Mouse (Mus musculus): Measurements from ENCODE around the gene Hspa12a. TPM values are rescaled to one million over a fixed set of nuclear protein-coding genes. Genes with fewer than 3 reads are reported as not detected.
A peak's percentile ranks its signal among the peaks of the same experiment; 100 is the strongest.

Gene Hspa12a
- 50.6 and 57.9 TPM in 2 replicates for polyA plus RNA-seq (2015; fragmentation: Nextera tagmentation; extraction: Ambion mirVana)

- Histone ChIP-seq H3K36me3 (ENCODE audit: control insufficient read depth, insufficient read depth, low read length) (no peaks in the 10 kb centered on the region), H3K9me3 (replicated peaks; ENCODE audit: control insufficient read depth, low read length, poor library complexity, severe bottlenecking) (no peaks in the 10 kb centered on the region), H3K4me3 (ENCODE audit: low read depth, low read length) (peak within 1 kb of the TSS; percentile 77), H3K27me3 (ENCODE audit: control insufficient read depth, insufficient read depth, low read depth, low read length) (peaks cover 8% of the 10 kb centered on the region), H3K4me1 (ENCODE audit: control insufficient read depth, insufficient read depth, low read length) (peaks cover 12% of the 10 kb centered on the region), H3K27ac (ENCODE audit: low read length) (peak within 1 kb of the TSS; percentile 73), H3K9ac (ENCODE audit: low read depth, low read length) (peak within 1 kb of the TSS; percentile 83), H3K4me2 (ENCODE audit: low read length) (peak within 1 kb of the TSS; percentile 98)
- ATAC-seq = peak; percentile 98
- WGBS = under 1% methylated on average over 63 of the region's 65 CpGs
Observed at GRCm38 (mm10) chr19:58942841-58943828, at the start of gene Hspa12a, which contains the start of gene Eno4. Hspa12a (minus strand) TSS chr19:58943654. Eno4 (plus strand) TSS chr19:58943425.

GRCm38 (mm10) chr19:58981571-58981970, 38.1 kb upstream of the Hspa12a start:
- H3K27me3 ChIP-seq (ENCODE audit: control insufficient read depth, insufficient read depth, low read depth, low read length) = peaks cover 39% of the 10 kb centered on the region
- 17% methylated on average over 9 of the region's 9 CpGs for WGBS
- H3K4me2 ChIP-seq (ENCODE audit: low read length) = no peak overlapping the region

GRCm38 (mm10) chr19:58980056-58980440, 36.6 kb upstream of the Hspa12a start:
- no peaks in the 10 kb centered on the region for H3K9me3 ChIP-seq (replicated peaks; ENCODE audit: control insufficient read depth, low read length, poor library complexity, severe bottlenecking)
- H3K4me3 ChIP-seq (ENCODE audit: low read depth, low read length) = no peak overlapping the region
- peak overlapping the region; percentile 7 for H3K4me2 ChIP-seq (ENCODE audit: low read length)
- H3K36me3 ChIP-seq (ENCODE audit: control insufficient read depth, insufficient read depth, low read length) = 0 out of 2 replicates have a peak, but pooled peaks cover 2% of the 10 kb centered on the region
- no peak for ATAC-seq
- no peak overlapping the region for H3K27ac ChIP-seq (ENCODE audit: low read length)
- WGBS = 25% methylated on average over 5 of the region's 5 CpGs
- H3K27me3 ChIP-seq (ENCODE audit: control insufficient read depth, insufficient read depth, low read depth, low read length) = peaks cover 46% of the 10 kb centered on the region
- H3K4me1 ChIP-seq (ENCODE audit: control insufficient read depth, insufficient read depth, low read length) = peaks cover 16% of the 10 kb centered on the region
- H3K9ac ChIP-seq (ENCODE audit: low read depth, low read length) = no peak overlapping the region

More at GRCm38 (mm10) chr19:58981571-58981970, 38.1 kb upstream of the Hspa12a start:
- Histone ChIP-seq H3K4me1 (ENCODE audit: control insufficient read depth, insufficient read depth, low read length) (peaks cover 16% of the 10 kb centered on the region), H3K27ac (ENCODE audit: low read length) (no peak overlapping the region), H3K36me3 (ENCODE audit: control insufficient read depth, insufficient read depth, low read length) (peaks cover 3% of the 10 kb centered on the region; the same call in 1 of the 2 replicates), H3K9me3 (replicated peaks; ENCODE audit: control insufficient read depth, low read length, poor library complexity, severe bottlenecking) (no peaks in the 10 kb centered on the region), H3K4me3 (ENCODE audit: low read depth, low read length) (no peak overlapping the region), H3K9ac (ENCODE audit: low read depth, low read length) (no peak overlapping the region)
- no peak for ATAC-seq

GRCm38 (mm10) chr19:58979436-58980055, 36.1 kb upstream of the Hspa12a start:
- H3K9ac ChIP-seq (ENCODE audit: low read depth, low read length) = no peak overlapping the region
- no peak overlapping the region for H3K4me3 ChIP-seq (ENCODE audit: low read depth, low read length)
- ATAC-seq = no peak
- peaks cover 46% of the 10 kb centered on the region for H3K27me3 ChIP-seq (ENCODE audit: control insufficient read depth, insufficient read depth, low read depth, low read length)
- 0 out of 2 replicates have a peak, but pooled peaks cover 6% of the 10 kb centered on the region for H3K36me3 ChIP-seq (ENCODE audit: control insufficient read depth, insufficient read depth, low read length)
- H3K9me3 ChIP-seq (replicated peaks; ENCODE audit: control insufficient read depth, low read length, poor library complexity, severe bottlenecking) = no peaks in the 10 kb centered on the region
- WGBS = 14% methylated on average over 13 of the region's 13 CpGs
- H3K27ac ChIP-seq (ENCODE audit: low read length) = no peak overlapping the region
- H3K4me2 ChIP-seq (ENCODE audit: low read length) = peak overlapping the region; percentile 7
- peaks cover 16% of the 10 kb centered on the region for H3K4me1 ChIP-seq (ENCODE audit: control insufficient read depth, insufficient read depth, low read length)

- Histone ChIP-seq H3K4me2 (ENCODE audit: low read length) (no peak overlapping the region), H3K9ac (ENCODE audit: low read depth, low read length) (no peak overlapping the region), H3K36me3 (ENCODE audit: control insufficient read depth, insufficient read depth, low read length) (0 out of 2 replicates have a peak, but pooled peaks cover 6% of the 10 kb centered on the region), H3K4me3 (ENCODE audit: low read depth, low read length) (no peak overlapping the region), H3K27ac (ENCODE audit: low read length) (no peak overlapping the region), H3K4me1 (ENCODE audit: control insufficient read depth, insufficient read depth, low read length) (peaks cover 16% of the 10 kb centered on the region), H3K27me3 (ENCODE audit: control insufficient read depth, insufficient read depth, low read depth, low read length) (peaks cover 45% of the 10 kb centered on the region), H3K9me3 (replicated peaks; ENCODE audit: control insufficient read depth, low read length, poor library complexity, severe bottlenecking) (no peaks in the 10 kb centered on the region)
- no peak for ATAC-seq
- WGBS = 48% methylated on average over 11 of the region's 11 CpGs
Observed at GRCm38 (mm10) chr19:58978401-58979171, 35.1 kb upstream of the Hspa12a start.

GRCm38 (mm10) chr19:58975216-58975863, 31.9 kb upstream of the Hspa12a start:
- H3K4me1 ChIP-seq (ENCODE audit: control insufficient read depth, insufficient read depth, low read length) = peaks cover 16% of the 10 kb centered on the region
- no peak for ATAC-seq
- 73% methylated on average over 11 of the region's 11 CpGs for WGBS
- no peak overlapping the region for H3K4me3 ChIP-seq (ENCODE audit: low read depth, low read length)
- no peak overlapping the region for H3K27ac ChIP-seq (ENCODE audit: low read length)
- no peak overlapping the region for H3K4me2 ChIP-seq (ENCODE audit: low read length)
- no peaks in the 10 kb centered on the region for H3K9me3 ChIP-seq (replicated peaks; ENCODE audit: control insufficient read depth, low read length, poor library complexity, severe bottlenecking)
- peaks cover 61% of the 10 kb centered on the region for H3K27me3 ChIP-seq (ENCODE audit: control insufficient read depth, insufficient read depth, low read depth, low read length)
- no peak overlapping the region for H3K9ac ChIP-seq (ENCODE audit: low read depth, low read length)
- peaks cover 13% of the 10 kb centered on the region; the same call in 1 of the 2 replicates for H3K36me3 ChIP-seq (ENCODE audit: control insufficient read depth, insufficient read depth, low read length)

GRCm38 (mm10) chr19:58974126-58974525, 30.7 kb upstream of the Hspa12a start:
- peaks cover 13% of the 10 kb centered on the region; the same call in 1 of the 2 replicates for H3K36me3 ChIP-seq (ENCODE audit: control insufficient read depth, insufficient read depth, low read length)
- no peak overlapping the region for H3K27ac ChIP-seq (ENCODE audit: low read length)
- 75% methylated on average over 8 of the region's 8 CpGs for WGBS
- no peaks in the 10 kb centered on the region for H3K9me3 ChIP-seq (replicated peaks; ENCODE audit: control insufficient read depth, low read length, poor library complexity, severe bottlenecking)
- H3K9ac ChIP-seq (ENCODE audit: low read depth, low read length) = no peak overlapping the region
- no peak overlapping the region for H3K4me2 ChIP-seq (ENCODE audit: low read length)
- no peak for ATAC-seq
- peaks cover 8% of the 10 kb centered on the region for H3K4me1 ChIP-seq (ENCODE audit: control insufficient read depth, insufficient read depth, low read length)
- peaks cover 70% of the 10 kb centered on the region for H3K27me3 ChIP-seq (ENCODE audit: control insufficient read depth, insufficient read depth, low read depth, low read length)
- H3K4me3 ChIP-seq (ENCODE audit: low read depth, low read length) = no peak overlapping the region

- H3K9me3 ChIP-seq (replicated peaks; ENCODE audit: control insufficient read depth, low read length, poor library complexity, severe bottlenecking) = no peaks in the 10 kb centered on the region
- no peak overlapping the region for H3K27ac ChIP-seq (ENCODE audit: low read length)
- peaks cover 58% of the 10 kb centered on the region for H3K27me3 ChIP-seq (ENCODE audit: control insufficient read depth, insufficient read depth, low read depth, low read length)
- no peak overlapping the region for H3K9ac ChIP-seq (ENCODE audit: low read depth, low read length)
- H3K4me1 ChIP-seq (ENCODE audit: control insufficient read depth, insufficient read depth, low read length) = peaks cover 2% of the 10 kb centered on the region; the same call in 1 of the 2 replicates
- WGBS = 90% methylated on average over 13 of the region's 13 CpGs
- no peak overlapping the region for H3K4me3 ChIP-seq (ENCODE audit: low read depth, low read length)
- H3K36me3 ChIP-seq (ENCODE audit: control insufficient read depth, insufficient read depth, low read length) = peaks cover 11% of the 10 kb centered on the region; the same call in 1 of the 2 replicates
- H3K4me2 ChIP-seq (ENCODE audit: low read length) = no peak overlapping the region
- ATAC-seq = no peak
Observed at GRCm38 (mm10) chr19:58970826-58971225, 27.4 kb upstream of the Hspa12a start.
